Mouse (Mus musculus): ENCODE measurements around the gene Tmem135.

Tmem135 gene

GRCm38 (mm10) chr7:89424659-89425058, 20.6 kb upstream of the Tmem135 start:
- no peak for DNase-seq (ENCODE audit: low read depth, low spot score)
- H3K36me3 ChIP-seq (ENCODE audit: control insufficient read depth, insufficient read depth, low read length, poor library complexity, severe bottlenecking) = no peaks in the 10 kb centered on the region
- no peaks in the 10 kb centered on the region for H3K27me3 ChIP-seq (ENCODE audit: control insufficient read depth, insufficient read depth, low read length, poor library complexity, severe bottlenecking)

DNA sequence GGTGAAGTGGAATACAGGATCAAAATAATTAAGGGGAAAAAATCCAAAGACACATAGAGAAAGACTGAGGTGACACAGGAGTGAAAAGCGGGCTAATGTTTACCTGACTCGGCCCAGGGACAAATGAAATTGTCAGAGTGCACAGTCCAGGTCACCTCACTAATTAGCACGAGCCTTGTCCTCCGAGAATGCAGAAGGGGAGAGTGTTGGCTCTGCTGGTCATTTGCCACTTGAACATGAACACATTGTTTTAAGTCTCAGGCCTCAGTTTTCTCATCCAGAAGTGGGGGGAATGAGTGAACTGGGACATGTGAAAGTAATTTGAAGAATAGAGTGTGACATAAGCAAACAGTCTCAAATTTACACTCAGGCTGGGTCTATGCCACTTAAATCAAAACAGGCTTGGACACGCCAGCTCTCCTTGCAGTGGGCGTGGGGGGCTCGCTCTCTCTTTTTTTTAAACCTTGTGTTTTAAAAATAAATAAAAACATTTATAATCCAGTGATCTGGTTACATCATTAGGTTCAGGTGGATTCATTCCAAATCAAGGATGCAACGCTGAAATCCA, 19.8 kb upstream of the Tmem135 start:
- Histone ChIP-seq H3K36me3 (ENCODE audit: control insufficient read depth, insufficient read depth, low read length, poor library complexity, severe bottlenecking) (no peaks in the 10 kb centered on the region), H3K27me3 (ENCODE audit: control insufficient read depth, insufficient read depth, low read length, poor library complexity, severe bottlenecking) (no peaks in the 10 kb centered on the region)
- DNase-seq (ENCODE audit: low read depth, low spot score) = no peak

DNA sequence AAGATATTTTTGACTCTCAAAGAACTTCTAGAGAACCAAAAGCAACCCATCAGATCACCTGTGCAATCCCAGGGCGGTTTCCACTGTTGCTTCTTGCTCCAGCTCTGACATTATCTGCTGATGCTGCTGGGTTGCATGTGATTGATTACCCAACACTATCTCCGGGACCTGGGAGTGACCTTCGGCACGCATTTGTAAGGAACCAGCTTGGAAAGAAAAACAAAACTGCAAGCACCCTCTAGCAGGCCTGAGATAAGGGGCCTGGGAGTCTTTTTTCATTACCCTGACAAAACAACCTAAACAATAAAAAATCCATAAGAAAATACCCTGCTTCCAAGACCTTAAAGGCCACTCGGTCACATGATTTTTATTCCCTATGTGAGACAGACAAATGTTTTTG, 19.2 kb upstream of the Tmem135 start:
- Histone ChIP-seq H3K36me3 (ENCODE audit: control insufficient read depth, insufficient read depth, low read length, poor library complexity, severe bottlenecking) (no peaks in the 10 kb centered on the region), H3K27me3 (ENCODE audit: control insufficient read depth, insufficient read depth, low read length, poor library complexity, severe bottlenecking) (no peaks in the 10 kb centered on the region)
- DNase-seq (ENCODE audit: low read depth, low spot score) = no peak

GRCm38 (mm10) chr7:89422650-89423049, 18.6 kb upstream of the Tmem135 start:
- H3K27me3 ChIP-seq (ENCODE audit: control insufficient read depth, insufficient read depth, low read length, poor library complexity, severe bottlenecking) = no peaks in the 10 kb centered on the region
- H3K36me3 ChIP-seq (ENCODE audit: control insufficient read depth, insufficient read depth, low read length, poor library complexity, severe bottlenecking) = no peaks in the 10 kb centered on the region
- DNase-seq (ENCODE audit: low read depth, low spot score) = no peak

DNA sequence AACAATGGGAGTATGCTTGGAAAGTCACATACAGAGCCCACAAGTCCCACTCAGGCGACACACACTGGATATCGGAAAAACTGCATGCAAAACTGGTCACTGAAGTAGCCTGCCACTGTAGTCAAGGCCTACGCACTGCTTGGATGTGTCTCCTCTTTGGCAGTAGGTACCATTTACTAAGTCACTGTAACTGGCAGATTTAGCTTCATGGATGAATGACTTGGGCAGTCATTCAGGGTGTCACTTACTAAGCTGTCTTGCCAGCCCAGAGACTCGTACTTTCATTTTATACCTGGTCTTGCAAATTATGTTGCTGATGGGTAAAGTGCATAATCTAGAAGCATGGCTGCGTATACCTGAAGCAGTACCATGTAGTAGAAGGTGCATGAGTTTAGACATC, 17.3 kb upstream of the Tmem135 start:
- no peak for DNase-seq (ENCODE audit: low read depth, low spot score)
- Histone ChIP-seq H3K36me3 (ENCODE audit: control insufficient read depth, insufficient read depth, low read length, poor library complexity, severe bottlenecking) (no peaks in the 10 kb centered on the region), H3K27me3 (ENCODE audit: control insufficient read depth, insufficient read depth, low read length, poor library complexity, severe bottlenecking) (no peaks in the 10 kb centered on the region)

GRCm38 (mm10) chr7:89418917-89419679, 15.1 kb upstream of the Tmem135 start:
- no peaks in the 10 kb centered on the region for H3K27me3 ChIP-seq (ENCODE audit: control insufficient read depth, insufficient read depth, low read length, poor library complexity, severe bottlenecking)
- no peaks in the 10 kb centered on the region for H3K36me3 ChIP-seq (ENCODE audit: control insufficient read depth, insufficient read depth, low read length, poor library complexity, severe bottlenecking)
- DNase-seq (ENCODE audit: low read depth, low spot score) = peak; percentile 53

- DNase-seq (ENCODE audit: low read depth, low spot score) = no peak
- no peaks in the 10 kb centered on the region for H3K36me3 ChIP-seq (ENCODE audit: control insufficient read depth, insufficient read depth, low read length, poor library complexity, severe bottlenecking)
- H3K27me3 ChIP-seq (ENCODE audit: control insufficient read depth, insufficient read depth, low read length, poor library complexity, severe bottlenecking) = no peaks in the 10 kb centered on the region
Observed at GRCm38 (mm10) chr7:89418127-89418653, 14.2 kb upstream of the Tmem135 start.

DNA sequence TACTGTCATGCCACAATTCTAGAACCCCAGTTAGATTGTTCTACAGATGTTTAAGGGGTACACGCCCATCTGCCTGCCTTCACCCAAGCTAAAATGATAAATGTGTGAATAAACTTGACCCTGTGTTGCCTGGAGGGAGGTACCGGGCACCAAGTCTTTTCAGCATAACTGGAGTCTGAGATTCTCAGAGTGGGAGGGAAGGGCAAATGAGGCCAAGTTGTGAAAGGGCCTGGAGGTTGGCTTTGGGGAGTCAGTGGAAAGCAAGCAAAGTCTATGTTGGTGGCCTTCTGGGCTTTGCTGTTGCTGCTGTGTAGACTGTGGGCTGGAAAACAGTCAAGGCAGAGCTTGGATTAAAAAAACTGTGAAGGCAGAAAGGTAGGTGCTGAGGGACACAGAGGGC, 13.7 kb upstream of the Tmem135 start:
- Histone ChIP-seq H3K36me3 (ENCODE audit: control insufficient read depth, insufficient read depth, low read length, poor library complexity, severe bottlenecking) (no peaks in the 10 kb centered on the region), H3K27me3 (ENCODE audit: control insufficient read depth, insufficient read depth, low read length, poor library complexity, severe bottlenecking) (no peaks in the 10 kb centered on the region)
- DNase-seq (ENCODE audit: low read depth, low spot score) = no peak

DNA sequence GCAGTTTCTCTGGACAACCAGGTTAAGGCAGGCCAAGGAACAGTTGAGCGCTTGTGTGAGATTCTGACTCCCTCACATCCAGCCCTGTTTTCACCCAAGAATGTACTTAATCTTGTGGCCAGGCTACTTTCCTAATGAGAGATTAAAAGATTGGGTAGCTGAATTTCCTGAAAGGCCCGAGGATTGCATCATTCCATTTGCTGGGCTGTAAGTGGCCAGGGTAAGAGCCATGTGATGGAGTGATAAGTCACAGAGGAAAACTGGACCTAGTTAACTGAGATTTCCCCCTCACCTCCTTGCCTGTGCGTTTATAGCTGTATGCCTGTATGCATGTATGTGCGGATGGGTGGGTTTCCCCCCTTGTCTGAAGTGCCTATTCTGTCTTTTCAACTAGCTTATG, 12.0 kb upstream of the Tmem135 start:
- Histone ChIP-seq H3K36me3 (ENCODE audit: control insufficient read depth, insufficient read depth, low read length, poor library complexity, severe bottlenecking) (no peaks in the 10 kb centered on the region), H3K27me3 (ENCODE audit: control insufficient read depth, insufficient read depth, low read length, poor library complexity, severe bottlenecking) (no peaks in the 10 kb centered on the region)
- DNase-seq (ENCODE audit: low read depth, low spot score) = no peak

DNA sequence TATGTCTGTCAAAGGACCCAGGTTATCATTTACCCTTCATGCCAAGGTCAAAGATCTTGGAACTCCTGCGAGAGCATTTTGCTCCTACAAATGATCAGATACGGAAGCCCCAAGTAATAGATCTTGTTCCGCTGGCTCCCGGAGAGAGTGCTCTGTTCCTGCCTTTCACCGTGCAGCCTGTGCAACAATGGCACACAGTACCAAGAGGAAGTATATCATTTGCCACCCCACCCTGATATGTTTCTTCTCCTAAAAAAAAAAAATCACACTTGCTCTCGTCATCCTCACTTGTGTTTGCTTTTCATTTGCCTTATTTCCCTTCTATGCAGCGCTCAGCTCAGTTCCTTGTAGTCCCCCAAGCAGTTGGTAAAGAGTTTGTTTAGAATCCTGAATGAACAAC, 8.1 kb upstream of the Tmem135 start:
- Histone ChIP-seq H3K27me3 (ENCODE audit: control insufficient read depth, insufficient read depth, low read length, poor library complexity, severe bottlenecking) (no peaks in the 10 kb centered on the region), H3K36me3 (ENCODE audit: control insufficient read depth, insufficient read depth, low read length, poor library complexity, severe bottlenecking) (no peaks in the 10 kb centered on the region)
- no peak for DNase-seq (ENCODE audit: low read depth, low spot score)

DNA sequence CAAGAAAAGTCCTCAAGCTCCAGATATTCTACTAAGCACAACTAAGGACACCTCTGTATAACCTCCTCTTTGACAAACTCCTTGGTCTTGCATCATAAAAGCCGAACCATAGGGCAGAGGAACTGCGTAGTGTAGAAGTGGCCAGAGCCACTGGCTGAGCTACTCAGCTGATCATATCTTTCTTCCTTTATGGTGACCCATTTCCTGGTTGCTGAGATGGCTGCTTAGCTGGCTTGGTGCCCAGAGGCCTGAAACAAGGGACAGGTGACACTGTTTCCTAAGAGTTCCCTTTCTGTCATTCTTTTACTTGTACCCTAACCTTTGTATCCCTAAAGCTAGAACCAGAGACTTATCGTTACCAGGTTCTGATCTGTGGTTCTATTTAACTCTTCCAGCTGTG, 7.3 kb upstream of the Tmem135 start:
- Histone ChIP-seq H3K27me3 (ENCODE audit: control insufficient read depth, insufficient read depth, low read length, poor library complexity, severe bottlenecking) (no peaks in the 10 kb centered on the region), H3K36me3 (ENCODE audit: control insufficient read depth, insufficient read depth, low read length, poor library complexity, severe bottlenecking) (no peaks in the 10 kb centered on the region)
- DNase-seq (ENCODE audit: low read depth, low spot score) = no peak

DNA sequence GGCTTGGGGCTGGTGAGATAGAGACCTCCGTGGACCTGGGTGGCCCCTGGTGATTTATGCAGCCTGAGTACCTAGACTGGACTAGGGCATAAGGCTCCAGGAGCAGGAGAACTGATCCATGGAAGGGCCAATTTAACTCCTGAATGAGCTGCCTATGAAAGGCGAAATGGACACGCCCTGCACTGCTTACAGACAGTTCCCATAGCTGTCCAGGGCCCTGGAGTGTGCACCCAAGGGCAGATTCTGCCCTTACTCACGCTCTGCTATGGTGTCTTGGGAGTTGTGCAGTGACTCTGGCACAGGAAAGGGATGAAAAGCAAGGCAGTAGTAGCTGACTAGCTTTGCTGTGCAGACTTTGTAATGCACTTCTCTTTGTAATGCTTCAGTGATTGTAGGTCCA, 6.3 kb upstream of the Tmem135 start:
- Histone ChIP-seq H3K27me3 (ENCODE audit: control insufficient read depth, insufficient read depth, low read length, poor library complexity, severe bottlenecking) (no peaks in the 10 kb centered on the region), H3K36me3 (ENCODE audit: control insufficient read depth, insufficient read depth, low read length, poor library complexity, severe bottlenecking) (no peaks in the 10 kb centered on the region)
- no peak for DNase-seq (ENCODE audit: low read depth, low spot score)

GRCm38 (mm10) chr7:89407006-89407940, 3.3 kb upstream of the Tmem135 start:
- no peak for DNase-seq (ENCODE audit: low read depth, low spot score)

GRCm38 (mm10) chr7:89406011-89406410, 2.0 kb upstream of the Tmem135 start:
- Histone ChIP-seq H3K27me3 (ENCODE audit: control insufficient read depth, insufficient read depth, low read length, poor library complexity, severe bottlenecking) (no peaks in the 10 kb centered on the region), H3K36me3 (ENCODE audit: control insufficient read depth, insufficient read depth, low read length, poor library complexity, severe bottlenecking) (no peaks in the 10 kb centered on the region)
- DNase-seq (ENCODE audit: low read depth, low spot score) = no peak

More at GRCm38 (mm10) chr7:89407006-89407940, 3.3 kb upstream of the Tmem135 start:
- H3K36me3 ChIP-seq (ENCODE audit: control insufficient read depth, insufficient read depth, low read length, poor library complexity, severe bottlenecking) = no peaks in the 10 kb centered on the region
- H3K27me3 ChIP-seq (ENCODE audit: control insufficient read depth, insufficient read depth, low read length, poor library complexity, severe bottlenecking) = no peaks in the 10 kb centered on the region
